Mouse (Mus musculus) small intestine, adult 2 months (tissue): Measurements from ENCODE around the gene Fam149b.

Experiments used
- CTCF ChIP-seq: fragments of 200-500 bp; IDR thresholded peaks from 2 replicates; pipeline ENCODE4 v1.5.1; 2012; ENCODE audit warnings: low read depth, mild to moderate bottlenecking, control low read depth, inconsistent platforms, low read length, moderate library complexity, mixed read lengths; ENCODE audit not compliant: insufficient replicate concordance, insufficient read length; ENCODE audit errors: extremely low read depth
- POLR2A ChIP-seq: fragments of 200-500 bp; IDR thresholded peaks from 2 replicates; pipeline ENCODE4 v1.6.1; 2012; ENCODE audit warnings: low read depth, mild to moderate bottlenecking, control low read depth, inconsistent platforms, low read length, moderate library complexity

DNA sequence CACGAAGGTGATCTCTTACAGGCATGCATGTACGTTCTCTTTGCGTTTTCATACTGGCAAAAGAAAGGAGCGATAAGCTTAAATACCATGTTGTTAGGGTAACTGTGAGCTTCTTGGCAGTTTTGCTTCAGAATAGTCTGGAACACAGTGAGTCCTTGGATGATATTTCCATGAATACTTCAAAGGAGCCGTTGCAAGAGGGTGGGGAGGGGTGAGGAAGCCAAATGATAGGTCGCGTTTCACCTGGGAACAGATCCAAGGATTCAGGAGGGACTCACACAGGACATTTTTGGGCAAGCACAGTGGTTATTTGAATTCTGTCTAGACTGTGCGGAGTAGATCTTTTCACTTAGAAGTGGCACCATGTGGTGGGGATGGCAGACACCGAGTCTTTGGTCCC lies 49.3 kb downstream of the Fam149b start:
- TF ChIP-seq CTCF (no peak), POLR2A (no peak)
